Mouse (Mus musculus) lung, postnatal 10 days (tissue): Measurements from ENCODE around the gene Hoxc11.

Experiments
- DNase-seq: peaks from one replicate; pipeline ENCODE4 v3.0.0; 2021

Gene Hoxc11

GRCm38 (mm10) chr15:102965892-102966775 is 11.9 kb downstream of the Hoxc11 start:
- peak; percentile 74 for DNase-seq

DNA sequence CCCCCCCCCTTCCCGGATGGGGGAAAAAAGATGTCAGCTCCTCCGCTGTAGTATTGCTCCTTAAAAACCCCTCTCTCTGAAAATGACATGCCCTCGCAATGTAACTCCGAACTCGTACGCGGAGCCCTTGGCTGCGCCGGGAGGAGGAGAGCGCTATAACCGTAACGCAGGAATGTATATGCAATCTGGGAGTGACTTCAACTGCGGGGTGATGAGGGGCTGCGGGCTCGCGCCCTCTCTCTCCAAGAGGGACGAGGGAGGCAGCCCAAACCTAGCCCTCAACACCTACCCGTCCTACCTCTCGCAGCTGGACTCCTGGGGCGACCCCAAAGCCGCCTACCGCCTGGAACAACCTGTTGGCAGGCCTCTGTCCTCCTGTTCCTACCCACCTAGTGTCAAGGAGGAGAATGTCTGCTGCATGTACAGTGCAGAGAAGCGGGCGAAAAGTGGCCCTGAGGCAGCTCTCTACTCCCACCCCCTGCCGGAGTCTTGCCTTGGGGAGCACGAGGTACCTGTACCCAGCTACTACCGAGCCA is 12.6 kb downstream of the Hoxc11 start, which contains the start of gene Hoxc10:
Hoxc10 (plus strand) TSS at position 21 of the 536 bp plus-strand sequence.
- no peak for DNase-seq

DNA sequence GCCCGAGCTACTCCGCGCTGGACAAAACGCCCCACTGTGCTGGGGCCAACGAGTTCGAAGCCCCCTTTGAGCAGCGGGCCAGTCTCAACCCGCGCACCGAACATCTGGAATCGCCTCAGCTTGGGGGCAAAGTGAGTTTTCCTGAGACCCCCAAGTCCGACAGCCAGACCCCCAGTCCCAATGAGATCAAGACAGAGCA is 13.0 kb downstream of the Hoxc11 start, which contains the start of gene Hoxc5:
Hoxc5 (plus strand) TSS at position 132 of the 199 bp plus-strand sequence.
- DNase-seq: no peak

DNA sequence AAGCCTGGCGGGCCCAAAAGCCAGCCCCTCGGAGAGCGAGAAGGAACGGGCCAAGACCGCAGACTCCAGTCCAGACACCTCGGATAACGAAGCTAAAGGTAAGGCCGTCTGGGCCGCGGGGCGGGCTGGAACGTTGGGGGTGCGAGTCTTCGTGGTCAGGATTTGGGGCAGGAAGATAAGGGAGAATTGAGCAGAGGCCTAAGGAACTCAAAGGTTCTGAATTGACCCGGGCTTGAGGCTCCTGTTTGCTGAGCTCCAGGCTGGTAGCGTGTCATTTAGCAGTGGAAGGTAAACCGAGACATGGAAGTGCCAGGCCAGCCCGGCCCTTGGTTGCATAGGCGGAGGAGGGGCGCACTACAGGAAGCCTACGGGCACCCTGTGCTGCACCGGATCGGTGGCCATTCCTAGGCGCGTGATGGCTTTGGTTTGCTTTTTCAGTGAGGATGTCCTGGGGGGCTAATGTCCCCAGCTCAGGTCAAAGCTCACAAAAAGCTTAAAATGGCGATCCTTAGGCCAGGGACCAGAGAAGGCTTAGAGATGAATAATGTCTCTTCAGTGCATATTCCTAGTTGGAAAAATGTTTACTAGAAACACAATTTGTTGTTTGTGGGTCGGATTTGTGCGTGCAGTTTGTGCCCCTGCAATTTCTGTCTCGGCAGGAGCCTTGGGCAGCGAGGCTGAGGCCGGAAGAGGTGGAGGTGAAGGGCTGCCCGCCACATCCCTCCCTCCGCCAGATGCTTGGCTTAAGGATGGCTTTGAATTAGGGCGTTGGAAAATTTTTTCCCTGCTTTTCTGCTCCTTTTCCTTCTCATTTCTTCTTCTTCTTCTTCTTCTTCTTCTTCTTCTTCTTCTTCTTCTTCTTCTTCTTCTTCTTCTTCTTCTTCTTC is 13.5 kb downstream of the Hoxc11 start:
- DNase-seq: no peak

DNA sequence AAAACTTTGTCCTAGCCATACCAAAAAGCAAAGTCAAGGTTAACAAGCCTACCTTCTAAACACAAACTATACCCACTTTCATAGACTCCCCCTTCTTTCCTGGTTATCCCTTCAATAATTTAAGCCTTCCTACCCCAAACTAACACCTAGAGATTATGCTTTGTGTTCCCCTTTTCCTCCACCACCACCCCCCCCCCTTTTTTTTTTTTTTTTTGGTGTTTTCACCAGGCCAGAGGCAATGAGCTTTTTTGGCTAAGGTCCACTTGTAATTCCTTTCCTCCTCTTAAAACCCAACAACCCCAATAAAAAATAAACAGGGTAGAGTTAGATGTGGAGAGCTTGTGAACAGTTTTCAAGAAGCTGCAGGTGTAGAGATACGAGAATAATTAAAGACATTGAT is 15.1 kb downstream of the Hoxc11 start:
- DNase-seq: no peak

DNA sequence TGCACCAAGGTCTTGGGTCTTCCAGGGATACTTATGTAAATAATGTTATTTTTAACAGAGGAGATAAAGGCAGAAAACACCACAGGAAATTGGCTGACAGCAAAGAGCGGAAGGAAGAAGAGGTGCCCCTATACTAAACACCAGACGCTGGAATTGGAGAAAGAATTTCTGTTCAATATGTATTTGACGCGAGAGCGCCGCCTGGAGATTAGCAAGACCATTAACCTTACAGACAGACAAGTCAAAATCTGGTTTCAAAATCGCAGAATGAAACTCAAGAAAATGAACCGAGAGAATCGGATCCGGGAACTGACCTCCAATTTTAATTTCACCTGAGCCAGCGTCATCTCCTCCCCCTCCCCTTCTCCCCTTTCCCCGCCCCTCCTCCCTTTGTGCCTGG is 16.5 kb downstream of the Hoxc11 start:
- DNase-seq: peak; percentile 30

DNA sequence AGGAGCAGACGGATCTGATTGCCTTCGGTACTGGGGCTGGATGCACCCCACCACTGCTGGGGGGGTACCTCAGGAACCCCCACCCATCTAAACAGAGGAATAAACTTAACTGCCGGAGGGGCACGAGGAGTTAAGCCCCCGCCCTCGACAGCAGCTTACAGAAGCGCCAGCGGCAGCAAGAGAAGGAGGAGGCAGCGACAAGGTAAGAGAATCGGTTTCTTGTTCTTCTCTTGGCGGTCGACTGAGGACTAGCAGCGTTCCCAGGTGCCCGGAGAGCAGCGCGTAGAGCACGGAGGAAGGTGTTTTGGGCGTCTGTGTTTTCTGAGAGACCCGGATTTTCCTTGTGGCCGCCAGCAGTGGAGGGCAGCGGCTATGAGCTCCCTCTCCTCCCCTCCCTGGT is 18.0 kb downstream of the Hoxc11 start:
- no peak for DNase-seq

DNA sequence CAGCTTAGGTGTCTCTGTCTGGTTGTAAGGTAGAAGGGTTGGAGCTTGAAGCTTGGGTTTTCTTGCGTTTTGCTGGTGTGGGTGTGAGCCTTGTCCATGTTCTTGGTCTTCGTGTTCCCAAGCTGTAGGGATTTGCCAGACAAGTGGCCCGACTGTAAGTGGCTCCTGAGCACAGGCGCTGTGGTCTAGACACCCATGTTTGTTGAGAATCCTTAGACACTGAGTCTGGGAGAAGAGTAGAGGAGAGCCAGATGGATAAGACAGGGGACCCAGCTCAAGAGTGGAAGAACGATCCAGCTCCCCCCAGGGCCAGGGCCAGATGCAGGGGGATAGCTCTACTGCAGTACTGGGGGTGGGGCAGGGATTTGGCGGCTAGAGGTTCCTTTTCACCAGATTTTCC is 18.5 kb downstream of the Hoxc11 start:
- DNase-seq: no peak

DNA sequence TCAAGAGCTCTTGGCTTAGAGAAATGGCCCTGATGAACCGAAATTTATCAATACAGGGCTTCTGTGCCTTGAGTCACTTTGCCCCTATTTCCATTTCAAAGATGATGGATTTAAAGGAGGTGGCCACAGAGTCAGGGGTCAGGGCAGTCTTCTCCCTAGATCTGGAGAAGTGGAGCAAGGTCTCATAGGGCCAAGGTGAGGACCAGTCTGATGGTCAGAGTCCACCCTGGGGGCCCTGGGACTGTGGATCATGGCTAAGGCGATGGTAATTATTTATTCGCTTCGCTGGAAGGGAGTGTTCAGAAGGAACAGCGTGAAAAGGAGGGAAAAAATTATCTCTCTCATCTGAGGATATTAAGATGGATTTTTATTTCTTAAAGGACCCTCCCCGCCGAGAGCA is 20.8 kb downstream of the Hoxc11 start:
- DNase-seq: no peak

- DNase-seq: no peak
Observed at GRCm38 (mm10) chr15:102975688-102976111, 21.5 kb downstream of the Hoxc11 start.

DNA sequence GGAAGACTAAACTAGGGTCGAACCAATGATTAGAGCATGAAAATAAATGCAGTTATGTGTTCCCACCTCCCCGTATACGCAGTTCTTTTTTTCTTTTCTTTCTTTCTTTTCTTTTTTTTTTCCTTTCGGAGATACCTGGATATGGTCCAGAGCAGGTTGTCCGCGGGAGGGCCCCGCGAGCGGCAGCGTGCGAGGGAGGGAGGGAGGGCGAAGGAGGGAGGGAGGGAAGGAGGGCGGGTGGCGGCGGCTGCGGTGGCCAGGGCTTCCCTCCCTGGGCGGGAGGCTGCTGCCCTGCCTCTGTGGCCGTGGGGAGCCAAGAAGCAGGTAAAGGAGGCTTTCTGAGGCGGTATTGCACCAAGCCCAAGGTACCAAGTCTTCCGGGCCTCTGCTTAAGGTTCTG is 21.9 kb downstream of the Hoxc11 start, which contains the start of gene Hoxc9:
Hoxc9 (plus strand) TSS at position 269 of the 400 bp plus-strand sequence.
- no peak for DNase-seq

GRCm38 (mm10) chr15:102976631-102977422 is 22.6 kb downstream of the Hoxc11 start:
- no peak for DNase-seq

GRCm38 (mm10) chr15:102977423-102977974 is 23.3 kb downstream of the Hoxc11 start:
- DNase-seq: no peak

GRCm38 (mm10) chr15:102978615-102979515 is 24.6 kb downstream of the Hoxc11 start:
- DNase-seq: no peak

- no peak for DNase-seq
Observed at GRCm38 (mm10) chr15:102979936-102980335, 25.7 kb downstream of the Hoxc11 start.

- no peak for DNase-seq
Observed at GRCm38 (mm10) chr15:102980352-102980751, 26.1 kb downstream of the Hoxc11 start.

DNA sequence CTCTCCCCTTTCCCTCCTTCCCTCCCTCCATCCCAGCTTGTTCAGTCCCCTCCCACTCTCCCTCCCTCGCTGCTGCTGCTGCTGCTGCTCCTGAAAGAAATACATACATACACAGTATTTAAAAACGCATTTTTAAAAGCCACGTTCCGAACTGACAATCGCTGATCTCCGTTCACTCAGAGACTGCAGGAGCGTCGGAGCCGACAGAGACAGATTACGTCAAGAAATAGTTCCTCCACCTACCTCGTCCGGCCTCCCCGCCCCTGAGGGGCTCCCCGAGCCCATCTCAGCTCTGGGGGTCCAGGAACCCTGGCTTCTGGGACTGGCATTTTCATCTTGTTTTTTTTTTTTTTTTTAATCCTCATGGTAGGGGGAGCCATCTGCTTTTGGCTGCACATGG is 26.7 kb downstream of the Hoxc11 start:
- DNase-seq: no peak

GRCm38 (mm10) chr15:102981379-102982288 is 27.4 kb downstream of the Hoxc11 start:
- no peak for DNase-seq

- DNase-seq: no peak
Observed at GRCm38 (mm10) chr15:102983716-102984115, 29.5 kb downstream of the Hoxc11 start.

DNA sequence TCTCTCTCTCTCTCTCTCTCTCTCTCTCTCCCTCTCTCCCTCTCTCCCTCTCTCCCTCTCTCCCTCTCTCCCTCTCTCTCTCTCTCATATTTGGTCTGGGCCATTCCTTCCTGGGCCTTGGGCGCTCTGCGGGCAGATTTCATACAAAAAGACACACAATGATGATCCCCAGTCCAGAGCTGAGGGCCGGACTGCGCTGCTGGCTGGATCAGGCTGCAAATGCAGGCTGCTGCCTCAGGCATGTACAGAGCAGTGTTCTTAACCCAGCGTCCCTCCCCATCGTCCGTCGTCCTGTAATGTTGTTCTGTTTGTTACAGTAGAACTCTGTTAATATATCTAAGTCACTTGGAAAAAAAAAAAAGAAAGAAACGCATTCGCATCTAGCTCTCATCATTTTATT is 30.3 kb downstream of the Hoxc11 start:
- DNase-seq: no peak
